Mouse (Mus musculus) hindbrain, embryonic 16.5 days (tissue): ENCODE measurements around the gene Gm20458. TPM values are rescaled to one million over a fixed set of nuclear protein-coding genes. Genes with fewer than 3 reads are reported as not detected.

Experiments
- ATAC-seq: fragments of 200-750 bp; cut with Nextera tagmentation; 2 replicates; pipeline ENCODE4 v1.8.0; 2017; ENCODE audit warnings: moderate TSS enrichment, moderate library complexity
- H3K27ac ChIP-seq: fragments of 300-500 bp; sonication (generic); 2 replicates; pipeline ENCODE4 v1.5.1; 2014; ENCODE audit warnings: low read depth, mild to moderate bottlenecking, control low read depth, low read length, moderate library complexity
- H3K27me3 ChIP-seq: fragments of 300-500 bp; sonication (generic); replicated peaks from 2 replicates; pipeline ENCODE4 v1.6.1; 2014; ENCODE audit warnings: low read length; ENCODE audit not compliant: control insufficient read depth, insufficient read depth
- H3K36me3 ChIP-seq: fragments of 300-500 bp; sonication (generic); 2 replicates; pipeline ENCODE4 v1.6.1; 2014; ENCODE audit warnings: mild to moderate bottlenecking, low read length, moderate library complexity, mixed read lengths; ENCODE audit not compliant: control insufficient read depth, insufficient read depth
- H3K4me1 ChIP-seq: fragments of 300-500 bp; sonication (generic); 2 replicates; pipeline ENCODE4 v1.6.1; 2014; ENCODE audit warnings: low read depth, low read length; ENCODE audit not compliant: control insufficient read depth, insufficient read depth
- H3K4me2 ChIP-seq: fragments of 300-500 bp; sonication (generic); 2 replicates; pipeline ENCODE4 v1.6.1; 2014; ENCODE audit warnings: mild to moderate bottlenecking, low read length, control low read depth, moderate library complexity
- H3K4me3 ChIP-seq: fragments of 300-500 bp; sonication (generic); 2 replicates; pipeline ENCODE4 v1.5.1; 2014; ENCODE audit warnings: mild to moderate bottlenecking, low read length, control low read depth, moderate library complexity
- H3K9ac ChIP-seq: fragments of 300-500 bp; sonication (generic); 2 replicates; pipeline ENCODE4 v1.6.1; 2014; ENCODE audit warnings: low read depth, mild to moderate bottlenecking, control low read depth, low read length, moderate library complexity
- H3K9me3 ChIP-seq: fragments of 300-500 bp; sonication (generic); 2 replicates; pipeline ENCODE4 v1.6.1; 2014; ENCODE audit warnings: mild to moderate bottlenecking, low read length, moderate library complexity; ENCODE audit not compliant: control insufficient read depth
- WGBS: fragments of 180-500 bp; shearing (Covaris S2); extraction: QIAGEN DNeasy Blood & Tissue Kit; methylation state at CpG from one replicate; pipeline ENCODE4 v1.1.7; 2014; 5-methylcytosine and 5-hydroxymethylcytosine counted together
- polyA plus RNA-seq: library from polyadenylated mRNA; unstranded; fragments of >200 nt; fragmentation: Nextera tagmentation; extraction: Ambion mirVana; gene quantifications from 2 replicates; pipeline ENCODE4 v1.2.1, GENCODE M21; 2015

The Gm20458 gene
- polyA plus RNA-seq, 1 experiment from 2014 or later: 12.3 TPM

- ATAC-seq: no peak
- no peaks in the 10 kb centered on the region for H3K36me3 ChIP-seq
- H3K4me2 ChIP-seq: no peak overlapping the region
- H3K4me3 ChIP-seq: no peak overlapping the region
- H3K27ac ChIP-seq: no peak overlapping the region
- no peak overlapping the region for H3K9ac ChIP-seq
- H3K4me1 ChIP-seq: peaks cover 3% of the 10 kb centered on the region; the same call in 1 of the 2 replicates
- 77% methylated on average over 6 of the region's 6 CpGs for WGBS
- H3K27me3 ChIP-seq: no peaks in the 10 kb centered on the region
- no peaks in the 10 kb centered on the region for H3K9me3 ChIP-seq
Observed at GRCm38 (mm10) chr2:164455421-164456190, 5.2 kb upstream of the Gm20458 start.

DNA sequence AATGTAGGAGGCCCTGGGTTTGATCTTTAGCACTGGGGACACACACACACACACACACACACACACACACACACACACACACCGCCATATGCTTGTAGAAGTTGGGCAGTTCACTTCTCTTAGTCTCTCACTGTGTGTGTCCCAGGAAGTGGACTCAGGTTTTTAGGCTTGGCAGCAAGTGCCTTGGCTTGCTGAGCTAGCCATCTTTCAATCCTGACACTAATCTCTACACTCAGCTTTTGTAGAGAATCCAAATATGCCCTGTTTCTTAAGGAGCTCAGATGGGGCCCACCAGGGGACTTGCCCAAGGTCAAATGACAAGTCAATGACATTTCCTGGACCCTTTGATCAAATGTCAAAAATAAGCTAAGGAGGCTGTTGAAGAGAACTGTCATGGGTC, 4.4 kb upstream of the Gm20458 start:
- no peaks in the 10 kb centered on the region for H3K9me3 ChIP-seq
- no peak overlapping the region for H3K4me2 ChIP-seq
- H3K36me3 ChIP-seq: no peaks in the 10 kb centered on the region
- H3K4me1 ChIP-seq: peaks cover 3% of the 10 kb centered on the region; the same call in 1 of the 2 replicates
- no peaks in the 10 kb centered on the region for H3K27me3 ChIP-seq
- no peak for ATAC-seq
- WGBS: 82% methylated on average over 1 of the region's 1 CpGs
- 0 out of 2 replicates have a peak overlapping the region, but pooled peaks have one; percentile 40 for H3K9ac ChIP-seq
- H3K27ac ChIP-seq: no peak overlapping the region
- no peak overlapping the region for H3K4me3 ChIP-seq

DNA sequence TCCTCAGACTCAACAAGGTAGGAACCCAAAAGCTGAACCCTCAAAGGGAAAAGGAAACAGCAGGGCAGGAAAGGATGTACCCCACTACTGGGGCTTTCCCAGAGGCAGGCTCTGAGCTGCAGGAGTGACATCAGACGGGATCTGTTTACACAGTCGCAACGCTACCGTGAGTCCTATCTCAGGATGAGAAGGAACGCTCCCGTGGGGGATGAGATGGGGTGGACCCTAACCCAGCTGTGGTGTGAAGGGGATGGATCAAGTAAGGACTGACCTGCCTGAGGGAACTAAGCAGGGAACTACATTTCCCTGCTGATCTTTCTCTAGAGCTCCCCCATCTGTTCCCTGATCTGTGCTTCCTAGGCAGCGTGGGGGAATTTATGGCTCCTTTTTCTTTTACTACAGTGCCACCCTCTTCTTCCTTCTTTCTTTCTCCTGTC, 3.9 kb upstream of the Gm20458 start, which contains the start of gene Sys1:
Gene Sys1, plus strand, starts transcription at position 101 of the 437 bp plus-strand sequence.
- no peak within 1 kb of the TSS for H3K27ac ChIP-seq
- 0 out of 2 replicates have a peak within 1 kb of the TSS, but pooled peaks have one; percentile 40 for H3K9ac ChIP-seq
- peaks cover 6% of the 10 kb centered on the region for H3K4me1 ChIP-seq
- under 1% methylated on average over 7 of the region's 7 CpGs for WGBS
- ATAC-seq: no peak
- no peaks in the 10 kb centered on the region for H3K36me3 ChIP-seq
- no peaks in the 10 kb centered on the region for H3K27me3 ChIP-seq
- H3K4me3 ChIP-seq: peak within 1 kb of the TSS; percentile 17; the same call in 1 of the 2 replicates
- no peaks in the 10 kb centered on the region for H3K9me3 ChIP-seq
- H3K4me2 ChIP-seq: peak within 1 kb of the TSS; percentile 44

DNA sequence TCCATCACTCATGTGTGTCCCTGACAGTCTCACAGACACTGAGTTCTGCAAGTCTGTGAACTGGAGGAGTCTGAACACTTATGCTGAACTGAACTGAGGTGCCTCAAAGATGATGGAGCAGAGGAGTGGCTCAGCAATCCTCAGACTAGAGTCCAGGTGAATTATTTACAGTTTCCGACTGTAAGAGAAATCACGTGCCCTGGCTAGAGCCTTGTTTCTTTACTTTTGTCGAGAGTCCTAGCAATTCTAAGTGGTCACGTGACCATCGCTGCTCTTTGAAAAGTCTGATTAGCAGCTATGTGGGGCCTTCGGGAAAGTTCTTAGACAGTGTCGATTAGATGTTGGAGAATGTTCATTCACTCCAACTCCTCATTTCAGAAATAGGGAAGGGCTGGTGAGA, 2.8 kb upstream of the Gm20458 start:
- H3K4me2 ChIP-seq: no peak overlapping the region
- H3K27ac ChIP-seq: no peak overlapping the region
- 61% methylated on average over 7 of the region's 7 CpGs for WGBS
- H3K4me1 ChIP-seq: peaks cover 14% of the 10 kb centered on the region
- no peak for ATAC-seq
- no peak overlapping the region for H3K4me3 ChIP-seq
- no peaks in the 10 kb centered on the region for H3K27me3 ChIP-seq
- H3K9ac ChIP-seq: no peak overlapping the region
- 0 out of 2 replicates have a peak, but pooled peaks cover under 1% of the 10 kb centered on the region for H3K36me3 ChIP-seq
- H3K9me3 ChIP-seq: no peaks in the 10 kb centered on the region

DNA sequence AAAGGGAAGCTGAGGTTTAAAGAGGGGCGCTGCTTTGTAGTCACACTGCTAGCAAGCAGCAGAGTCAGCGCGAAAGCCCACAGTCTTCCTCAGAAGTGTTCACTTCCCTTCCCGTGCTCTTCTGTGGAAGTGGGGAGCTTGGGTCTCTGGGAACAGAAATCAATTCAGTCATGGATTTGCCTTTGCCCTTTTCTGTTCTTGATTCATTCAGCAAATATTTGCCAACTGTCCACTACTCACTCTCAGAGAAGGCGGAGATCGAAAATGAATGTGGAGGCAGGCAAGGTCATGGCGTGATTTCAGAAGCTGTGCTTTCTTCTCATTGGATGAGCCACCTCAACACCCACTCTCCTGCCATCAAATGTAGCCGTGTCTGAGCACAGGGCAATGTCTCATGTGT, 2.2 kb upstream of the Gm20458 start:
- no peak overlapping the region for H3K9ac ChIP-seq
- no peaks in the 10 kb centered on the region for H3K27me3 ChIP-seq
- no peak for ATAC-seq
- 0 out of 2 replicates have a peak, but pooled peaks cover 4% of the 10 kb centered on the region for H3K36me3 ChIP-seq
- no peak overlapping the region for H3K27ac ChIP-seq
- no peaks in the 10 kb centered on the region for H3K9me3 ChIP-seq
- H3K4me2 ChIP-seq: no peak overlapping the region
- peaks cover 14% of the 10 kb centered on the region for H3K4me1 ChIP-seq
- H3K4me3 ChIP-seq: no peak overlapping the region
- WGBS: 90% methylated on average over 8 of the region's 8 CpGs

- no peak for ATAC-seq
- peaks cover 11% of the 10 kb centered on the region for H3K4me1 ChIP-seq
- H3K27ac ChIP-seq: no peak overlapping the region
- no peaks in the 10 kb centered on the region for H3K27me3 ChIP-seq
- H3K4me3 ChIP-seq: no peak overlapping the region
- H3K9me3 ChIP-seq: no peaks in the 10 kb centered on the region
- peaks cover 25% of the 10 kb centered on the region for H3K36me3 ChIP-seq
- no peak overlapping the region for H3K9ac ChIP-seq
- H3K4me2 ChIP-seq: no peak overlapping the region
Observed at GRCm38 (mm10) chr2:164465161-164465560, 4.4 kb downstream of the Gm20458 start.

DNA sequence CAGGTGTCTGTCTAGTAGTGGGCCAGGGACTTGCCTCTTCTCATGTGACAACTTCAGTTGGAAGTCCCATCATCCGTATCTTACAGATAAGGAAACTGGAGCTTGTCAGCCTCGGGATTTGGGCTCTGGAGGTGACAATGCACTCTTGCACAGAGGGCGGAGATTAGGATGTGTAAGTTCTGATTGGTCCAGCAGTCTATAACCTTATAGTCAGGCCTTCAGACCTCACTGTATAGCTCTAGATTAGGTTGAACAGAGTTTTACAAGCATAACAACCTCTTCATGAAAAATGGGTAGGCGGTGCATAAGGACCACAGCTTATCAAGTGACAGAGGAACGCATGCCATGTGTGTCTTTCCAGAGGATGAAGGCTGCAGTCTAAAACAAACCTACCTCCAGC, 6.0 kb downstream of the Gm20458 start:
- H3K9ac ChIP-seq: no peak overlapping the region
- no peak overlapping the region for H3K4me3 ChIP-seq
- peaks cover 9% of the 10 kb centered on the region for H3K4me1 ChIP-seq
- H3K27me3 ChIP-seq: no peaks in the 10 kb centered on the region
- H3K27ac ChIP-seq: no peak overlapping the region
- no peak for ATAC-seq
- WGBS: 81% methylated on average over 5 of the region's 5 CpGs
- peaks cover 27% of the 10 kb centered on the region for H3K36me3 ChIP-seq
- H3K9me3 ChIP-seq: no peaks in the 10 kb centered on the region
- no peak overlapping the region for H3K4me2 ChIP-seq

- Histone ChIP-seq H3K9ac (no peak overlapping the region), H3K27me3 (no peaks in the 10 kb centered on the region), H3K36me3 (peaks cover 28% of the 10 kb centered on the region), H3K4me2 (no peak overlapping the region), H3K4me1 (no peaks in the 10 kb centered on the region), H3K27ac (no peak overlapping the region), H3K4me3 (no peak overlapping the region), H3K9me3 (no peaks in the 10 kb centered on the region)
- 24% methylated on average over 10 of the region's 10 CpGs for WGBS
- no peak for ATAC-seq
Observed at GRCm38 (mm10) chr2:164470254-164470653, 9.5 kb downstream of the Gm20458 start.

GRCm38 (mm10) chr2:164473624-164474023, 12.9 kb downstream of the Gm20458 start, which contains the start of gene Trp53tg5:
Trp53tg5 (minus strand) TSS chr2:164473724.
- no peak for ATAC-seq
- Histone ChIP-seq H3K4me3 (no peak within 1 kb of the TSS), H3K27ac (no peak within 1 kb of the TSS), H3K4me2 (no peak within 1 kb of the TSS), H3K9me3 (no peaks in the 10 kb centered on the region), H3K27me3 (no peaks in the 10 kb centered on the region), H3K9ac (no peak within 1 kb of the TSS), H3K36me3 (peaks cover 22% of the 10 kb centered on the region), H3K4me1 (no peaks in the 10 kb centered on the region)
- 83% methylated on average over 6 of the region's 6 CpGs for WGBS
